Mouse (Mus musculus): ENCODE measurements around the gene Anxa10. TPM values are rescaled to one million over a fixed set of nuclear protein-coding genes. Genes with fewer than 3 reads are reported as not detected.
A peak's percentile ranks its signal among the peaks of the same experiment; 100 is the strongest.

Gene Anxa10
- total and polyA plus RNA-seq, 2 experiments from 2014 or later, result not detected

DNA sequence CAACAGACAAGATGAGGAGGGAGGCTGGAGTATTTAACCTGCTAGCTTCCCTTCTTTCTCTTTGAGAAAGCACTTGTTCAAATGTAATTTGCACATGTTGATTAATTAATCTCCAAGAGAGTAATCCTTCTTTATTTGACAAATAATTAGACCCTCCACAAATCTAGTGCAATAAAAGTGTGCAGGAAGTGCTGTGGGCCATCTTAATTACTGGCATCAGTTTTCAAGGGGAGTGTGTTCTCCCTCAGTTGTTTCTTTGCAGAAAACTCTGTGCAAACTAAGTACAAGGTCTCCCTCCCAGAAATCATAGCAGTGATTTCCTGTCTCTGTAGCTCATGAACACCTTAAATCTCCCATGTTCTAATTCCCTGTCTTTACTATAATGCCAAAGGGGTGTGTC lies 54.6 kb downstream of the Anxa10 start:
- TF ChIP-seq EP300 (IDR thresholded peaks at IDR 0.05; ENCODE audit: low read depth) (no peak), CTCF (IDR thresholded peaks at IDR 0.05; ENCODE audit: low read depth) (no peak)
- no peaks in the 10 kb centered on the region for H3K27me3 ChIP-seq (ENCODE audit: control insufficient read depth, insufficient read depth, low read length)
- H3K4me3 ChIP-seq (ENCODE audit: low read depth, low read length), result no peak overlapping the region
- H3K9ac ChIP-seq (replicated peaks; ENCODE audit: low read depth, low read length), result no peak overlapping the region
- DNase-seq (ENCODE audit: low spot score), result no peak
- no peak overlapping the region for H3K27ac ChIP-seq (ENCODE audit: low read depth)
- H3K4me1 ChIP-seq (ENCODE audit: control insufficient read depth, insufficient read depth), result no peaks in the 10 kb centered on the region
- no peak overlapping the region for H3K4me2 ChIP-seq (ENCODE audit: low read depth, low read length)
- no peaks in the 10 kb centered on the region for H3K9me3 ChIP-seq (replicated peaks; ENCODE audit: control insufficient read depth, low read length)
- H3K36me3 ChIP-seq (replicated peaks; ENCODE audit: control insufficient read depth, insufficient read depth, low read length), result no peaks in the 10 kb centered on the region
- no peak for ATAC-seq (ENCODE audit: insufficient read depth, low read depth)

DNA sequence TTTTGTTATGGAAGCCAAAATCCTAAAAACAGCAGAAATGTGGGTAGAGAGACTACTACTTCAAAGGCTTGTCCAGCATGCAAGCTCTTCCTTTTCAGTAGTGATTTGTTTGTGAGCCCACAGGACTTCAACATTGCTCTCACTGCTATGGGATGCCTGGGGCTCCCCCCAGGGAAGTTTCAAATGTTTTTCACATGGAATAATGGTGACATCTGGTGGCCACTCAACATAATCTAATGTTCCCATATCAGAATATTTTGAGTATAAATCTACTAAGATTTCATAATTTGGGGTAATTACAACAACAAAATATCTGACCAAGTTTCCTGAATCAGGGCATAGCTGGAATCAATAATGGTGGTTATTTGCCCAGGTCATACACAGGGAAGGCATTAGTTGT lies 62.6 kb downstream of the Anxa10 start:
- H3K36me3 ChIP-seq (replicated peaks; ENCODE audit: control insufficient read depth, insufficient read depth, low read length), result no peaks in the 10 kb centered on the region
- ATAC-seq (ENCODE audit: insufficient read depth, low read depth) (no peak), DNase-seq (ENCODE audit: low spot score) (no peak)
- H3K9ac ChIP-seq (replicated peaks; ENCODE audit: low read depth, low read length), result no peak overlapping the region
- H3K4me1 ChIP-seq (ENCODE audit: control insufficient read depth, insufficient read depth), result no peaks in the 10 kb centered on the region
- H3K27ac ChIP-seq (ENCODE audit: low read depth), result no peak overlapping the region
- no peaks in the 10 kb centered on the region for H3K27me3 ChIP-seq (ENCODE audit: control insufficient read depth, insufficient read depth, low read length)
- no peak for TF ChIP-seq EP300 (IDR thresholded peaks at IDR 0.05; ENCODE audit: low read depth)
- TF ChIP-seq CTCF (IDR thresholded peaks at IDR 0.05; ENCODE audit: low read depth), result peak; percentile 44
- H3K4me3 ChIP-seq (ENCODE audit: low read depth, low read length), result no peak overlapping the region
- no peak overlapping the region for H3K4me2 ChIP-seq (ENCODE audit: low read depth, low read length)
- H3K9me3 ChIP-seq (replicated peaks; ENCODE audit: control insufficient read depth, low read length), result no peaks in the 10 kb centered on the region

DNA sequence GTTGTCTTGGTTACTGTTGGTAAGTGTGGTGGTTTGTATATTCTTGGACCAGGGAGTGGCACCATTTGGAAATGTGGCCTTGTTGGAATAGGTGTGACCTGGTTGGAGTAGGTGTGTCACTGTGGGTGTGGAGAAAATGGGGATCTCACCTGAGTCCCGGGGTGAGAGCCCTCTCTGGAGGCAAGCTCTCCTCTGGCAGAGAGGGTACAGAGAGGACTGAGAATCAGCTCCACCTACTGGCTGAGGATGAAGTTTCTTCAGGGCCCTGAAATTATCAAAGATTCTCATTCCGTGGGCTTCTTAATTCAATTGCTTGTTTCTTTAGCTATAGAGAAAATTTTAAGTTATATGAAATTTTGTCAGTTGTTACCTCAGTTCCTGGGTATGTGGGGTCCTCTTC lies 76.1 kb downstream of the Anxa10 start:
- Histone ChIP-seq H3K4me2 (ENCODE audit: low read depth, low read length) (no peak overlapping the region), H3K9me3 (replicated peaks; ENCODE audit: control insufficient read depth, low read length) (no peaks in the 10 kb centered on the region), H3K27me3 (ENCODE audit: control insufficient read depth, insufficient read depth, low read length) (no peaks in the 10 kb centered on the region), H3K36me3 (replicated peaks; ENCODE audit: control insufficient read depth, insufficient read depth, low read length) (no peaks in the 10 kb centered on the region), H3K27ac (ENCODE audit: low read depth) (no peak overlapping the region), H3K4me3 (ENCODE audit: low read depth, low read length) (no peak overlapping the region), H3K4me1 (ENCODE audit: control insufficient read depth, insufficient read depth) (no peaks in the 10 kb centered on the region), H3K9ac (replicated peaks; ENCODE audit: low read depth, low read length) (no peak overlapping the region)
- WGBS, result 17% methylated on average over 2 of the region's 2 CpGs
- ATAC-seq (ENCODE audit: insufficient read depth, low read depth), result no peak
- peak; percentile 41; the same call in 1 of the 2 replicates for TF ChIP-seq CTCF (IDR thresholded peaks at IDR 0.05; ENCODE audit: low read depth)
- TF ChIP-seq EP300 (IDR thresholded peaks at IDR 0.05; ENCODE audit: low read depth), result no peak
- peak; percentile 13 for DNase-seq (ENCODE audit: low spot score)

DNA sequence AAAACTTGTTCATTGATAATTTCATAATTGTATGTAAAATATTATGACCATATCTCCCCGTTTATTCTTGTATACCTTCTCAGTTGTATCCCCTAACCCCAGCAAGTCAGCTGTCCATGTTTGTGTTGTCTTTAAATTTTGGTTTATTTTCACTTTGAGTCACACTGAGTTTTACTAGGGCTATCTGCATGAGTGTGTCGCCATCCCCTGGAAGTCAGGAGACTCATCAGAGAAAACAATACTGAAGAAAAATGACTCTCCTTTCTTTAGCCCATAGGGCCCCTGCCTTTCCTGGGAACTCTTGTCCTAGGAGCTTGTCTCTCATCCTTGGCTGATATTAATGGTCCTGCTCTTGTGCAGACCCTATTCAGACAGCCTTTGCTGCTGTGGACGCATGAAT lies 88.6 kb downstream of the Anxa10 start:
- no peaks in the 10 kb centered on the region for H3K36me3 ChIP-seq (replicated peaks; ENCODE audit: control insufficient read depth, insufficient read depth, low read length)
- H3K27me3 ChIP-seq (ENCODE audit: control insufficient read depth, insufficient read depth, low read length), result no peaks in the 10 kb centered on the region
- H3K27ac ChIP-seq (ENCODE audit: low read depth), result no peak overlapping the region
- H3K4me1 ChIP-seq (ENCODE audit: control insufficient read depth, insufficient read depth), result no peaks in the 10 kb centered on the region
- H3K9ac ChIP-seq (replicated peaks; ENCODE audit: low read depth, low read length), result no peak overlapping the region
- 38% methylated on average over 3 of the region's 3 CpGs for WGBS
- H3K4me2 ChIP-seq (ENCODE audit: low read depth, low read length), result no peak overlapping the region
- H3K4me3 ChIP-seq (ENCODE audit: low read depth, low read length), result no peak overlapping the region
- ATAC-seq (ENCODE audit: insufficient read depth, low read depth) (no peak; the same call in 1 of the 2 replicates), DNase-seq (ENCODE audit: low spot score) (peak; percentile 12)
- H3K9me3 ChIP-seq (replicated peaks; ENCODE audit: control insufficient read depth, low read length), result 0 out of 2 replicates have a peak, but pooled peaks cover 4% of the 10 kb centered on the region
- peak; percentile 61 for TF ChIP-seq CTCF (IDR thresholded peaks at IDR 0.05; ENCODE audit: low read depth)
- no peak for TF ChIP-seq EP300 (IDR thresholded peaks at IDR 0.05; ENCODE audit: low read depth)

DNA sequence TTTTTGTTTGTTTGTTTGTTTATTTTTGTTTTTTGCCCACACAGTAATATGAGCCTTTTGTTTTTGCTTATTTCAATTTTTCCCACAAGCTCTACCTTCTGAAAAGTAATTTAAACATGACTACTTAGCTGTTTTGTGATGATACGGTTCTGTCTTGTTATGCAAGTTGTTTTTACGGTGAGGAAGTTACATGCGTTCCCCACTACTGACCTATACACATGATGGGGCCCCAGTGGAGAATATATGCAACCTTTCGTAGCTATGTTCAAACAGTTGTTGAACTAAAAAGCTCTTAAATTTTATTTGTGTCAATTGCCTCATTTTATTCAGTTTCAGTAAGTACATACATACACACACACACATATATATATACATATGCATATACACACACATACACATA lies 108.4 kb downstream of the Anxa10 start:
- no peak for DNase-seq (ENCODE audit: low spot score)
- TF ChIP-seq CTCF (IDR thresholded peaks at IDR 0.05; ENCODE audit: low read depth), result no peak
- TF ChIP-seq EP300 (IDR thresholded peaks at IDR 0.05; ENCODE audit: low read depth), result no peak
- H3K9me3 ChIP-seq (replicated peaks; ENCODE audit: control insufficient read depth, low read length), result no peaks in the 10 kb centered on the region
- H3K36me3 ChIP-seq (replicated peaks; ENCODE audit: control insufficient read depth, insufficient read depth, low read length), result no peaks in the 10 kb centered on the region
- no peak for ATAC-seq (ENCODE audit: insufficient read depth, low read depth)
- WGBS, result 95% methylated on average over 4 of the region's 4 CpGs
- H3K9ac ChIP-seq (replicated peaks; ENCODE audit: low read depth, low read length), result no peak overlapping the region
- no peak overlapping the region for H3K4me3 ChIP-seq (ENCODE audit: low read depth, low read length)
- no peak overlapping the region for H3K27ac ChIP-seq (ENCODE audit: low read depth)
- H3K27me3 ChIP-seq (ENCODE audit: control insufficient read depth, insufficient read depth, low read length), result no peaks in the 10 kb centered on the region
- no peaks in the 10 kb centered on the region for H3K4me1 ChIP-seq (ENCODE audit: control insufficient read depth, insufficient read depth)
- H3K4me2 ChIP-seq (ENCODE audit: low read depth, low read length), result no peak overlapping the region

DNA sequence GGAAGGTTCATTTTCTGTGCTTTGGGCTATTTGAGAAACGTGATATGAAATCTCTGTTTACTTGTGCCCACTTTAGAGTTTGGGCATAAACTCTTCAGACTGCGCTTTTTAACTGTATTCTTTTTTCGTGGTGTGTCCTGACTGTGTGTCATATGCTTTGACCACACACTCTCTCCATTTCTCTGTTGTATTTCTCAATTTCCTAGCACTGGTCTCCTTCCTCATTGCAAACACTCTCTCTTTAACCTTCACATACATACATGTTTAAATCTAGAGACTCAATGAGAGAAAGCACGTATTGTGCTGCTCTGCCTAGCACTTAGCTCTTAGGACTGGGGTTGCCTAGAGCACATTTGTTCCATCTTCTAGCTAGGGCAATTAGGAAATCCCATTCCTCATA lies 108.8 kb downstream of the Anxa10 start:
- DNase-seq (ENCODE audit: low spot score) (no peak), ATAC-seq (ENCODE audit: insufficient read depth, low read depth) (no peak)
- TF ChIP-seq EP300 (IDR thresholded peaks at IDR 0.05; ENCODE audit: low read depth) (no peak), CTCF (IDR thresholded peaks at IDR 0.05; ENCODE audit: low read depth) (no peak)
- Histone ChIP-seq H3K36me3 (replicated peaks; ENCODE audit: control insufficient read depth, insufficient read depth, low read length) (no peaks in the 10 kb centered on the region), H3K9ac (replicated peaks; ENCODE audit: low read depth, low read length) (no peak overlapping the region), H3K4me1 (ENCODE audit: control insufficient read depth, insufficient read depth) (no peaks in the 10 kb centered on the region), H3K4me2 (ENCODE audit: low read depth, low read length) (no peak overlapping the region), H3K9me3 (replicated peaks; ENCODE audit: control insufficient read depth, low read length) (0 out of 2 replicates have a peak, but pooled peaks cover under 1% of the 10 kb centered on the region), H3K27ac (ENCODE audit: low read depth) (no peak overlapping the region), H3K27me3 (ENCODE audit: control insufficient read depth, insufficient read depth, low read length) (no peaks in the 10 kb centered on the region), H3K4me3 (ENCODE audit: low read depth, low read length) (no peak overlapping the region)
- 85% methylated on average over 4 of the region's 4 CpGs for WGBS

Other genes with a start within 250 kb of the Anxa10 start
- gene Palld, start 220.5 kb downstream of the Anxa10 start, total RNA-seq (2014; rRNA removed; ENCODE audit: low replicate concordance), result 103 and 111 TPM in 2 replicates
- 121 and 127 TPM in 2 replicates for gene Palld, start 220.5 kb downstream of the Anxa10 start, polyA plus RNA-seq (2015; fragmentation: Nextera tagmentation; extraction: Ambion mirVana)
- gene Ddx60, start 195.1 kb downstream of the Anxa10 start, total RNA-seq (2014; rRNA removed; ENCODE audit: low replicate concordance), result 1.5 and 2.6 TPM in 2 replicates
- 4.5 and 4.7 TPM in 2 replicates for gene Ddx60, start 195.1 kb downstream of the Anxa10 start, polyA plus RNA-seq (2015; fragmentation: Nextera tagmentation; extraction: Ambion mirVana)